Mouse (Mus musculus) ovary, postnatal 10 days (tissue): ENCODE measurements around the gene Cacng3.
A peak's percentile ranks its signal among the peaks of the same experiment; 100 is the strongest.

Experiments used
- DNase-seq: peaks from one replicate; pipeline ENCODE4 v3.0.0; 2022; ENCODE audit warnings: low spot score

Gene Cacng3

GRCm38 (mm10) chr7:122670442-122670872, at the start of gene Cacng3:
Cacng3 (plus strand) TSS chr7:122670492.
- DNase-seq: no peak

DNA sequence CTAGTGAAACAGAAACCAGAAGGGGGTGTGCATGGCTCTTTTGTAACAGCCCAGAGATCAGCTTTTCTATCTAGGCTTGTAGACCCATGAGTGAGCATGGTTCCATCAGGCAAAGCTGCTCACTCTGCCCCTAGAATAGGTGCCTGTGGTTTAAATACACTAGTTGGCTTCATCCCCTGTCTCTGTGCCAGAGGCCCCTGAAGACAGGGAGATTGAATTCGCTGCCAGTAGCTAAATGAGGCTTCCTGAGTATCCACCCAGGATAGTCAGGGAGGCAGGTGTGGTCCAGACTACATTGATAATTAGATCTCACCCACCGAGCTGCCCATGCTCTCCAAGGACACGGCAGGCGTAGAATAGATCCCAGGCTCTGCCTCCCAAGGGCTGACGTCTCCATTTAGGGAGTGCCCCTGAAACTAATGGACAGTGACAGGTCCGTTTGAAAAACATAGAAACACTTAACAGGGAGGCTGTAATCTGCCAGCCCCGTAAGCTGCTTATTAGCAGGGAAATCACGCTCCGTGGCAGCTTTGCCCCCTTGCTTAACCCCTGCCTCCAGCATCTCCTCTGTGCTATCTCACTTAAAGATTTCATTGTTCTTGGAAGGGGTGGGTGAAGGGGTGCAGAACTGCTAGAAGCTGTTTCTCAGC, 48.0 kb upstream of the Cacng3 start:
- no peak for DNase-seq

DNA sequence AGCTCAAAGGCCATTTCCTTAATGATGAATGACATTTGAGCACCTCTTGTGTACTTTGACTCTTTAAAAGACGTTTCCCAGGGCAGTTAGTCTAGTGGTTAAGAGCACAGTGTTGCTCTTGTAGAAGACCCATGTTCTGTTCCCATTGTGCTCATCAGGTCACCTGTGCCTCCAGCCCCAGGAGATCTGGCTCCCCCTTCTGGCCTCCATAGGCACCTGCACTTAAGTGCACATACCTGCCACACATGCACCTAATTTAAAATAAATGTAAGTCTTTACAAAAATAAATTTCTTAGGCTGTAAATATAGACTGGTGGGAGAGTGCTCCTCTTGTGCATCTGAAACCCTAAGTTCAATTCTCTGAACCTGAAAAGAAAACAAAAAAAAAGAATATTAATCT, 46.5 kb upstream of the Cacng3 start:
- no peak for DNase-seq

DNA sequence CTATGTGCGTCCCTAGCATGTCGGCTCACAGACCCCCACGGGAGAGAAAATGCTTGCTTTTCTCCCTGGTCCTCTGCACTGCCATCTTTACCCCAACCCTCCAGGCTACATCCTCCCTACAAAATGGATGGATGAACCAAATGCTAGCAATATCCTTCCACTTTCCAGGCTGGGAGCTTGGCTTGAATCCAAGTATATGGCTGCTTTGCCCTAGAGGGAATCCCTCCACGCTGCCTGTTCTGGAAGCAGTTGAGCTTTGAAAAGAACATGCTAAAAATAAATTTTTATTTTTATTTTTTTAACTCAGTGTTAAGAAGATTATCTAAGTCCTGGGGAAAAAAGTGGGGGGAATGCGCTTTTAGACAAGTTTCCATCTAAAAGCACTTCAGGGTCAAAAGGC, 42.2 kb upstream of the Cacng3 start:
- no peak for DNase-seq

GRCm38 (mm10) chr7:122630386-122630785, 39.9 kb upstream of the Cacng3 start:
- DNase-seq: no peak

- no peak for DNase-seq
These were observed 39.1 kb upstream of the Cacng3 start for GRCm38 (mm10) chr7:122631151-122631550.

DNA sequence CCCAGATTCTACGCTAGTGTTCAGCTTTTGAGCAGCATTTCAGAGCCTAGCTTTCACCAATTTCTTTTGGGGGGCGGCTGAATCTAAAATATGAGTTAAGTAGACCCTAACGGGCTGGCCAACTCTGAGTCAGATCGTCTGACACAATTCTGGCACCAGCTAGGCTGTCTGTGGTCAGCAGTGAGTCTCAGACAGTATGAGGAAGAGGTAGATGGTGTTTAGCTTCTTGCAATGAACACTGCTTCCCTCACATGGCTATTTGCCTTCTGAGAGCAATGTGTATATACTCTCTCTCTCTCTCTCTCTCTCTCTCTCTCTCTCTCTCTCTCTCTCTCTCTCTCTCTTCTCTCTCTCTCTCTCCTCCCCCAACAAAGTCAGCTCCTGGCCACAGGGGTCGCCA, 37.3 kb upstream of the Cacng3 start:
- DNase-seq: no peak

- no peak for DNase-seq
These were observed 36.8 kb upstream of the Cacng3 start for GRCm38 (mm10) chr7:122633463-122633862.

GRCm38 (mm10) chr7:122643676-122644075, 26.6 kb upstream of the Cacng3 start:
- no peak for DNase-seq

DNA sequence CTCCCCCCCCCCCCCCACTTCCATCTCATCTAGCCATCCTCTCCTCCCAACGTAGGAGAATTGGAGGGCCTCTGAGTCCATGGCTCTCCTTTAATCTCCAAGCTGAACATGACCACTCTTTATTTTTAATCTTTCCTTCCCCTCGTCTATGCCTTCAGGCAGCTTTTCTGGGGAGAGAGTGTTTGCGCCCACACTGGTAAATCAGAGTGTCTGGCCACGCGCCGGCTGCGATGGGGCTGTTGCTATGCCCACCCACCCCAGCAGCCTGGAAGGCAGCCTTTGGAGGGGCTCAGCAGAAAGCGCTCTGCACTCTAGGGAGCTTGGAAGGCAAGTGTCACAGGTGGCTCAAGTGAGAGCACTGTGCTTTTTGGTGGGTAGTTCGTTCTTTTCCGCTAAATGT, 21.0 kb upstream of the Cacng3 start:
- no peak for DNase-seq

GRCm38 (mm10) chr7:122652523-122652922, 17.8 kb upstream of the Cacng3 start:
- no peak for DNase-seq

DNA sequence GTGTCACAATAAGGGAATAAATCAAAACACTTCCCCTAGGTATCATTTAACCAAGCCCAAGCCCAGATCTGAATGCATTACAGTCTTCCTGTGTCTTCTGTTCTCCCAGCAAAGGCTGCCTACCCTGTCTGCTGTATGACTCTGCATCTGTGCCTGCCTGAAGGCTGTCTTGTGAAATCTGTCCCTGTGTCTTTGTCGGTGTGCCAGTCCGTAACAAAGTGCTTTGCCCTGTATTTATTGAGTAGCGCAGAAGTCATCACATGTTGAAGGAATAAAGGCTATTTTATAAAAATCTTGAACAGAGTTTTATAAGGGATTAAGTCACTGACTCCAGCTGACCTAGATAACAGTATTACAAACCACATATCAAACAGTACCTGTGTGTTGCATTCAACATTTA, 13.6 kb upstream of the Cacng3 start:
- DNase-seq: no peak

DNA sequence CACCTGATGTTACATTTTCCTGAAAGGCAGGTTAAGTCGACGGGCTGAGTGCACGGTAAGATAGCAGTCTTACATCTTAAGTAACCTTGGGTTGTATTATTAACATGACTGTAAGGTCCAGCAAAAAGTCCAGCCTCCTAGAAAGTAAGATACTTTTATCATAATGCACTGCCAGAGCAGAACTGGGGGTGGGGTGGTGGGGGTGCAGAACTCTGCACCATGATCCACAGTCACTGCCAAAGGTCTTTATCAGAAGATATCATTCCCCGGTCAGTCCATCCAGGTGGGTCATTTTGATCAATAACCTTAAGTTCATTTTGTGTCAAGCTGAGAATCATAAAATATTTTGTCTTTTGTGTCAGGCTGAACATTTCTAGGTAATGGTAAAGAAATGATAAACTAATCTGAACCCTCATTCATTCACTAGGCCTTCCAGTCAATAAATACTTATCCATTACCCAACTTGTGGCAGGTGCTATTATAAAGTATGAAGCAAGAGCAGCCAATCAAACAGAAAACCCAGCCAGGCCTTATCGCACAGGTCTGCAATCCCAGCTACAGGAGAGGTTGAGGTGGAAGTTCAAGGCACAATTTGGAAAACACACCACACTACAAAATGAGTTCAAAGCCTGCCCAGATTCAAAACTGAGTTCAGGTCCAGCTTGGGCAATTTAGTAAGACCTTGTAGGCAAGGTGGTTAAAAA, 12.7 kb upstream of the Cacng3 start:
- no peak for DNase-seq

DNA sequence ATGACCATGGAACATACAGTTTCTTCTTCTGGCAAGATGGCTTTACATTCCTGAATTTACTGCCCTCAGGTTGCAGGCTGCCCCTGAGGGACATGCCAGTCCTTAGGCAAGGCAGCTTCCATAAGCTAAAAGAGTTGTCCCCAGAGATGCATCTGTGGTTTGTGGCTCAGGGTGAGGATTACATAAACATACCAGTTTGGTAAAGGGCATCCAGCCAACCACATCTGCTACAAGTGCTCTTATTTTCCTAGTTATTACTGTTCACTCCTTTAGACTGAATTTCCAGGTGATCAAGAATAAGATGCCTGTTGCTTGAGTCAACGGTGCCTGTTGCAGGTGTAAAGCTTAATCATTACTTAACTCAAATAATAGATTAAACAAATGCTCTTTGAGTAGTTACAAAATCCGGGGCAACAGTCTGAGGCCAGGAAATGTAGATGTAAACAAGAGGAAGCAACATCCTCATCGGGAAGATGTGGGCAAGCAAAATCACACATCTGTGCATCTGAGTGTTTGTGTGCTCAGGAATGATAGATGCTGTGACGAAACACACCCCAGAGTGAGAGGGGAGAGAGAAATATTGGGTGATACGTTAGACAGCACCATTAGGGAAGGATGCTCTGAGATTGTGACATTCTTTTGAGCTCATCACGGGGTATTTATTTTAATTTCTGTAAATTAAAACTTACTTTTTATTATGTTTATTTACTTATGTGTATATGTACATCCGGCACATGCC, 4.8 kb upstream of the Cacng3 start:
- no peak for DNase-seq

DNA sequence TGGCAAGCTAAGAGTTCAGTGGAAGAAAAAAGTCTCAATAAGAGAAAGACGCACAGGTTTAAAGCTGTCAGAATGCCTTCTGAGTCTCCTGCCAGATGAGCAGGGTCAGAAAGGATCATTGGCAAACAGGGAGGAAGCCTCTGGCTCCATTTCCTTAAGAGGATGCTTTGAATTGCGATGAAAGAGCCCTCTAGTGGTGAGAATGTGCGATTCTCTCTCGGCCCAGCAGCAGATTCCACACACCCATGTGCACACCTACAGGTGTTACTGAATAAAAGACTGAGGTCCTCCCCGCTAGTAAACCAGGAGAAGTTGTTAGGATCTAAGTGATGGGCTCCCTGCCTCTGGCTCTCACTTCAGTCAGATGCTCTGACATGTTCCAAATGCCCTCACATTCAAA, 2.4 kb upstream of the Cacng3 start:
- DNase-seq: no peak

DNA sequence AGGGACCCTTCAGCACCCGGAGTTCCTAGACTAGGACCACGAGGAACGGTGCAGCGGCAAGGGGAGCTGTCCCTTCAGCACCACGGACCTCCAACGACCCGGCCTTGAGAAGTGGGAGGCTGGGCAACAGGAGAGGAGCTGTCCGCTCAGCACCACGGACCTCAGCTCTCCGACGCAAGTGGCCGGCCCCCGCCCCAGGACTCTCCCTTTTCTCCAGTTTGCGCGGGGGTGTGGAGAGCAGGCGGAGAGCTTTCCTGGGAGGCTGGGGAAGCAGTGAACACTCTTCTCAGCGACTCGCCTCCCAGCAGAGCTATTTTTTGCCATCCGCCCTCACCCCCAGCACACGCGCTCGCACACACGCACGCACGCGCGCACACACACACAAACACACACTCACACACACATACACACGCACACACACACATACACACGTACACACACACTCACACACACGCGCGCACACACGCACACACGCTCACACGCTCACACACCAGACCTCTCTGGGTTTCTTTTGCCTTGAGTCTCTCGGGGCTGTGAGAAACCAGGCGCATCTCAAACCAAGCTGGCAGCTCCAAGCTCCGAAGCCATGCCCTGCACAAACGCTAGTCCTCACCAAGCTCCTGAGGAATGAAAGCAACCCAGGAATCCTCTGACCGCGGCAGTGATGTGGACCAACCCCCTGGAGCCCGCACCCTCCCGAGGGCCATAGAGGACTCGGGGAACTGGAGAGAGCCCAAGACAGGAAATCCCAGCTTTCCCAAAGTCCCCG, 765 bp downstream of the Cacng3 start:
- peak; percentile 84 for DNase-seq

DNA sequence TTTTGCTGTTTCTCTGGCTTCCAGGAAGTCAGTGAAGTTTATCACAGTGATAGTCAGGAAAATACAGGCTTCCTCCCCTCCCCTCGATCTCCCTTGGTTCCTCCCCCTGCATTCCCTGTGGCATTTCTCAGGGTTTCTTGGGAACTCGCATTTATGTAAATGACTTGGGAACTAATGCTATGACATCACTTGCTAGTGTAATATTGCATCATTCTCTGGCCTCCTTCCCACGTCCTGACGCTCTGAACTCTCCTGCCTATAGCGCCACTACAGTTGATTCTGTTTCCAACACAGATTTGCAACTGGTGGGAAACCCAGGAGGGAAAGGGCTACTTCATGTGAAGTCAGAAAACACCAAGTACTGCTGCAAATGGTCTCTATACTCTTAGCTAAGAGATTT, 2.7 kb downstream of the Cacng3 start:
- no peak for DNase-seq

- no peak for DNase-seq
These were observed 4.9 kb downstream of the Cacng3 start for GRCm38 (mm10) chr7:122675207-122675606.

DNA sequence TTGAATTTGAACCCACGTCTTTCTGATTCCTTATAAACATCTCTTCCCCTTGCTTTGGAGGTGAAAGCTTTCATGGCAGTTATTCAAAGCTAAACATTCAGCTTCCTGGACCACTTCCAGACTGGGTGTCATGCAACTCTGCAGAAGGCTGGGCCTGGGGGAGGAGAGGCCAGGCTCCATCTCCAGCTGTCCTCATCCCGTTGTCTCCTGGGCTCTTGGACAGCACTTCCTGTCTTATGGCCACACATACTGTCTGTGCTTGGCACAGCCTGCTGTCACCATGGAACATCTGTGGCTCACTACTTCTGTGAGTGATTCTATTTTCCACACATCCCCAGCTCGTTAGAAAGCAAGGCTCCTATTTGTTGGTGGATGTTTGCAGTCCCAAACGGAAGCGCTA, 31.5 kb downstream of the Cacng3 start:
- no peak for DNase-seq

DNA sequence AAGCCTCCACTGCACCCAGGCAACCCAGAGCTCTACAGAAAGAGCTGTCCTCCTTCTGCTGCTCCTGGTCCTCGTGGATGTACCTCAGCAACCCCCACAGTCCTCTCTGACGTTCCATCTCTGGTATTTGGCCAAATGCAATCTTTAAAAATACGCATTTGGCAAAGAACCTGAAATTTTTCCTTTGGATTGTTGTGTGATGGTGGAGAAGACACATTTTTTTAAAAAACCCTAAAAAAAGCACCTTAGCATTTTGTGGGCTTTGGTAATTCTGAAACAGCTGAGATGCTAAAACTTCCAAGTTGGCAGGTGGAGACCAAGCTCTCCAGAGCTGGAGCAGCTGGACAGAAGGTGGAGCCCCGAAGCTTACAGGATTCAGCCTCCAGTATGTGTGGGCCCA, 32.2 kb downstream of the Cacng3 start:
- DNase-seq: no peak

- no peak for DNase-seq
These were observed 36.4 kb downstream of the Cacng3 start for GRCm38 (mm10) chr7:122706736-122707135.

DNA sequence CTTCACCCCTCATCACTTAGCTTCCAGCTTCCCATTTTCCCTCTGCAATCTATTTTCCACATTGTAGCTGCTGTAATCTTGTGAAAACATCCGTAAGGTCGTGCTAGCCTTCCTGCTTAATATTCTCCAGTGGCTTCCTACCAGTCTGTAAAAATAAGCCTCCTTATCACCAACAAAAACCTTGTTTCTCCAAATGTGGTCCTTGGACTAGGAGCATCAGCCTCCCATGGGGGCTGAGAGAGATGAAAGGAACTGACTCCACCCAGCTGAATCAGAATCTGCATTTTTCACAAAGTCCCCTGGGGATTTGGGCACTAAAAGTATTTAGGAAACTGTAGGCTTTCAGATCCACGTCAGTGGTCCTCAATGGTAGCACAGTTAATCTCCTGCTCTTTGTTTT, 46.0 kb downstream of the Cacng3 start:
- DNase-seq: no peak

GRCm38 (mm10) chr7:122718540-122718939, 48.2 kb downstream of the Cacng3 start:
- no peak for DNase-seq
